Mouse (Mus musculus): ENCODE results near the gene Surf6. TPM values are rescaled to one million over a fixed set of nuclear protein-coding genes. Genes with fewer than 3 reads are reported as not detected.

The Surf6 gene
- total RNA-seq (2021), result 10 to 100 TPM; 15.7 to 17.6 TPM
- long read RNA-seq, experiment 1, transcript Surf6-201 (5 exons, 2,971 nt), result major isoform, 7 of 8 reads
- long read RNA-seq, experiment 1, partial matches to known transcripts, result 0 of 8 reads
- long read RNA-seq, experiment 1, other reads (novel, unspliced or antisense), result 1 of 8 reads
- long read RNA-seq, experiment 2, transcript Surf6-201 (5 exons, 2,971 nt), result major isoform, 10 of 13 reads
- long read RNA-seq, experiment 2, partial matches to known transcripts, result 1 of 13 reads
- long read RNA-seq, experiment 2, other reads (novel, unspliced or antisense), result 1 of 13 reads

GRCm38 (mm10) chr2:26902467-26903220 is at the start of gene Surf6:
Gene Surf6, minus strand, starts transcription at chr2:26902879.
- peak; percentile 79 to 90 for DNase-seq (ENCODE audit: low spot score in 2 of 2)

- DNase-seq (ENCODE audit: low spot score in 2 of 2), result no peak
Observed at GRCm38 (mm10) chr2:26952193-26952592, 49.5 kb upstream of the Surf6 start.

- DNase-seq (ENCODE audit: low spot score in 2 of 2), result no peak
Observed at GRCm38 (mm10) chr2:26951346-26951905, 48.7 kb upstream of the Surf6 start.

GRCm38 (mm10) chr2:26950411-26950810 is 47.7 kb upstream of the Surf6 start:
- DNase-seq (ENCODE audit: low spot score in 2 of 2), result no peak

- DNase-seq (ENCODE audit: low spot score in 2 of 2), result no peak
Observed at GRCm38 (mm10) chr2:26943253-26943652, 40.6 kb upstream of the Surf6 start.

- no peak for DNase-seq (ENCODE audit: low spot score in 2 of 2)
Observed at GRCm38 (mm10) chr2:26941539-26941938, 38.9 kb upstream of the Surf6 start.

- no peak for DNase-seq (ENCODE audit: low spot score in 2 of 2)
Observed at GRCm38 (mm10) chr2:26936425-26936824, 33.7 kb upstream of the Surf6 start.

- no peak for DNase-seq (ENCODE audit: low spot score in 2 of 2)
Observed at GRCm38 (mm10) chr2:26935286-26935685, 32.6 kb upstream of the Surf6 start.

- DNase-seq (ENCODE audit: low spot score in 2 of 2), result peak; percentile 89 to 94
Observed at GRCm38 (mm10) chr2:26933304-26934055, 30.8 kb upstream of the Surf6 start, which contains the start of the genes Surf4 and Stkld1. Gene Surf4, minus strand, starts transcription at chr2:26933928. Gene Stkld1, plus strand, starts transcription at chr2:26934047.

GRCm38 (mm10) chr2:26932473-26933303 is 30.0 kb upstream of the Surf6 start:
- peak in 1 of 2 experiments; percentile 53 for DNase-seq (ENCODE audit: low spot score in 2 of 2)

GRCm38 (mm10) chr2:26930390-26930789 is 27.7 kb upstream of the Surf6 start:
- peak in 1 of 2 experiments; percentile 51 for DNase-seq (ENCODE audit: low spot score in 2 of 2)

GRCm38 (mm10) chr2:26927745-26928476 is 25.2 kb upstream of the Surf6 start:
- no peak for DNase-seq (ENCODE audit: low spot score in 2 of 2)

- no peak for DNase-seq (ENCODE audit: low spot score in 2 of 2)
Observed at GRCm38 (mm10) chr2:26921784-26922183, 19.1 kb upstream of the Surf6 start.

- DNase-seq (ENCODE audit: low spot score in 2 of 2), result no peak
Observed at GRCm38 (mm10) chr2:26920190-26920855, 17.6 kb upstream of the Surf6 start.

- DNase-seq (ENCODE audit: low spot score in 2 of 2), result no peak
Observed at GRCm38 (mm10) chr2:26919684-26920083, 17.0 kb upstream of the Surf6 start.

GRCm38 (mm10) chr2:26916738-26917137 is 14.1 kb upstream of the Surf6 start:
- no peak for DNase-seq (ENCODE audit: low spot score in 2 of 2)

- DNase-seq (ENCODE audit: low spot score in 2 of 2), result peak; percentile 45 to 79
Observed at GRCm38 (mm10) chr2:26915927-26916728, 13.4 kb upstream of the Surf6 start, which contains the start of the genes Surf2 and Surf1. Gene Surf2, plus strand, starts transcription at chr2:26916367. Gene Surf1, minus strand, starts transcription at chr2:26916530.
